Mouse (Mus musculus): ENCODE measurements at regions not wholly inside any gene's neighbourhood (a gene's known extent, or its start where the extent isn't known, plus 50 kb on each side); places are given as distances from the start of the nearest gene placed in this dataset.

DNA sequence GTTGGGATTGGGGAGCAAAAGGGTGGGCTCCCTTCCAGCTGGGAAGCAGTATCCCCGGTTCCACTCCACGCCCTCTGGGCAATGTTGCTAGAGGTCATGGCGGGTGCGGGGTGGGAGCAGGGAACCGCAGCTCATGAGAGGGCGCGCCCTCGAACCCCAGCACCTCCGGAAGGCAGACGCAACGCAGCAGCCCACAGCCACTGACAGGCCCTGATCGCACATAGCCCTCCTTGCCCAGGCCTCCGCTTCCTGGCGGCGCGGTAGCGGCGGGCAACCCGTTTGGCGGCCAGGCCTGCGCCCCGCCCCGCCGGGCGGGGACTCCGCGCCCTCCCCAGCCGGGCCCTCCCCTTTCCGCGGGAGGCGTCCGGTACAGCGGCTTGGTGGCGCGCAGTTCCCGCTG lies 464.4 kb upstream of the Gm21863 start:
- peak; percentile 70 for DNase-seq (ENCODE audit: low read depth, low spot score)
